Mouse (Mus musculus): ENCODE measurements around the gene Ppp1ca.

- TF ChIP-seq CTCF (IDR thresholded peaks at IDR 0.05; ENCODE audit: low read depth, low read length) (no peak), GATA1 (IDR thresholded peaks at IDR 0.05; ENCODE audit: borderline replicate concordance, low read length) (no peak), TAL1 (conservative IDR thresholded peaks at IDR 0.05; ENCODE audit: low read depth, low read length) (no peak)
These were observed 30.3 kb downstream of the Ppp1ca start for GRCm38 (mm10) chr19:4222165-4222564.

Measured in G1E (cell line).